In genomic region chr17:15830171-15830765, GRCm38 (mm10) we compare ENCODE assay signal across 9 mouse cellular contexts. TPM values are rescaled to one million over a fixed set of nuclear protein-coding genes. Genes with fewer than 3 reads are reported as not detected.
DNase-seq lines count a peak whose midpoint lies in the region; ATAC-seq lines count a peak whose summit lies in the region.
"Had no signal": no experiment of that assay in that cellular context is flagged by ENCODE, and none has a peak within 500 bp of the region (broad histone marks: within the 10 kb centered on the region; RNA-seq: fewer than 3 reads in every experiment).

No protein-coding gene starts in this region.

- no peak for ATAC-seq in embryonic facial prominence, embryonic 12.5 days (ENCODE audit: insufficient number of reproducible peaks, insufficient read depth, low FRiP score, low TSS enrichment)
- ATAC-seq in hindbrain, embryonic 11.5 days (ENCODE audit: low FRiP score), result no peak
- no peak for ATAC-seq in liver, embryonic 11.5 days (replicated peaks; ENCODE audit: low FRiP score)
- no peak for ATAC-seq in stomach, embryonic 14.5 days (ENCODE audit: insufficient number of reproducible peaks, insufficient read depth, low FRiP score, low read depth)
- ATAC-seq in CD4-positive, CD25-positive, alpha-beta regulatory T cell, adult 4 months, result no peak

- under 1% methylated on average over 28 of the region's 34 CpGs for WGBS in embryonic facial prominence, embryonic 12.5 days
- WGBS in hindbrain, embryonic 11.5 days, result under 1% methylated on average over 31 of the region's 34 CpGs
- 1% methylated on average over 34 of the region's 34 CpGs for WGBS in liver, embryonic 11.5 days
- WGBS in stomach, embryonic 14.5 days, result under 1% methylated on average over 34 of the region's 34 CpGs

- peak overlapping the region; percentile 84 for H3K27ac ChIP-seq in embryonic facial prominence, embryonic 12.5 days
- peak overlapping the region; percentile 96 for H3K27ac ChIP-seq in hindbrain, embryonic 11.5 days (ENCODE audit: low read depth, low read length)
- H3K27ac ChIP-seq in liver, embryonic 11.5 days (ENCODE audit: low read depth, low read length), result no peak overlapping the region
- H3K27ac ChIP-seq in stomach, embryonic 14.5 days (ENCODE audit: low read length), result peak overlapping the region; percentile 99

- no peaks in the 10 kb centered on the region for H3K27me3 ChIP-seq in embryonic facial prominence, embryonic 12.5 days
- no peaks in the 10 kb centered on the region for H3K27me3 ChIP-seq in hindbrain, embryonic 11.5 days (ENCODE audit: control insufficient read depth, insufficient read depth, low read length)
- peaks cover 60% of the 10 kb centered on the region for H3K27me3 ChIP-seq in liver, embryonic 11.5 days (replicated peaks; ENCODE audit: control insufficient read depth, insufficient read depth, low read length)
- no peaks in the 10 kb centered on the region for H3K27me3 ChIP-seq in stomach, embryonic 14.5 days (ENCODE audit: control insufficient read depth, insufficient read depth, low read length)

- no peaks in the 10 kb centered on the region for H3K9me3 ChIP-seq in embryonic facial prominence, embryonic 12.5 days
- no peaks in the 10 kb centered on the region for H3K9me3 ChIP-seq in hindbrain, embryonic 11.5 days (ENCODE audit: control insufficient read depth, low read length)
- H3K9me3 ChIP-seq in liver, embryonic 11.5 days (ENCODE audit: control insufficient read depth, low read length), result no peaks in the 10 kb centered on the region
- H3K9me3 ChIP-seq in stomach, embryonic 14.5 days (ENCODE audit: control insufficient read depth, low read depth, low read length), result no peaks in the 10 kb centered on the region

- no peaks in the 10 kb centered on the region for H3K36me3 ChIP-seq in embryonic facial prominence, embryonic 12.5 days
- no peaks in the 10 kb centered on the region for H3K36me3 ChIP-seq in hindbrain, embryonic 11.5 days (ENCODE audit: control insufficient read depth, insufficient read depth, low read length)
- no peaks in the 10 kb centered on the region for H3K36me3 ChIP-seq in liver, embryonic 11.5 days (ENCODE audit: control insufficient read depth, insufficient read depth, low read length)
- H3K36me3 ChIP-seq in stomach, embryonic 14.5 days (ENCODE audit: control insufficient read depth, insufficient read depth, low read length), result no peaks in the 10 kb centered on the region
- H3K36me3 ChIP-seq: G1E had no signal

- H3K9ac ChIP-seq in embryonic facial prominence, embryonic 12.5 days, result peak overlapping the region; percentile 74
- H3K9ac ChIP-seq in hindbrain, embryonic 11.5 days (ENCODE audit: low read depth, low read length), result peak overlapping the region; percentile 91
- peak overlapping the region; percentile 17; the same call in 1 of the 2 replicates for H3K9ac ChIP-seq in liver, embryonic 11.5 days (ENCODE audit: low read depth, low read length)
- peak overlapping the region; percentile 89 for H3K9ac ChIP-seq in stomach, embryonic 14.5 days (replicated peaks; ENCODE audit: low read depth, low read length)

- peaks cover 12% of the 10 kb centered on the region for H3K4me1 ChIP-seq in embryonic facial prominence, embryonic 12.5 days
- H3K4me1 ChIP-seq in hindbrain, embryonic 11.5 days (replicated peaks; ENCODE audit: control insufficient read depth, insufficient read depth, low read length), result 0 out of 2 replicates have a peak, but pooled peaks cover 3% of the 10 kb centered on the region
- H3K4me1 ChIP-seq in liver, embryonic 11.5 days (replicated peaks; ENCODE audit: control insufficient read depth, insufficient read depth, low read length), result no peaks in the 10 kb centered on the region; the same call in 1 of the 2 replicates
- peaks cover 11% of the 10 kb centered on the region; the same call in 1 of the 2 replicates for H3K4me1 ChIP-seq in stomach, embryonic 14.5 days (ENCODE audit: control insufficient read depth, insufficient read depth, low read length)

- peak overlapping the region; percentile 82 for H3K4me2 ChIP-seq in embryonic facial prominence, embryonic 12.5 days (replicated peaks)
- peak overlapping the region; percentile 74 for H3K4me2 ChIP-seq in hindbrain, embryonic 11.5 days (replicated peaks; ENCODE audit: low read depth, low read length)
- H3K4me2 ChIP-seq in liver, embryonic 11.5 days, result peak overlapping the region; percentile 77
- H3K4me2 ChIP-seq in stomach, embryonic 14.5 days (replicated peaks; ENCODE audit: low read depth, low read length), result peak overlapping the region; percentile 74

- peak; percentile 36 for DNase-seq in kidney, adult 18-20 months
- no peak for DNase-seq in kidney, adult 11 months
- no peak for DNase-seq in hindbrain, embryonic 11.5 days (ENCODE audit: low spot score)
- DNase-seq in liver, embryonic 11.5 days (ENCODE audit: low spot score), result no peak
- DNase-seq in frontal cortex, postnatal 25 days (ENCODE audit: low spot score in 2 of 2), result no peak

- peak overlapping the region; percentile 53 for H3K4me3 ChIP-seq in embryonic facial prominence, embryonic 12.5 days
- peak overlapping the region; percentile 64 for H3K4me3 ChIP-seq in hindbrain, embryonic 11.5 days (ENCODE audit: low read depth, low read length)
- peak overlapping the region; percentile 56 for H3K4me3 ChIP-seq in liver, embryonic 11.5 days (ENCODE audit: low read depth, low read length)
- peak overlapping the region; percentile 73 for H3K4me3 ChIP-seq in stomach, embryonic 14.5 days (ENCODE audit: low read depth, low read length)

RNA-seq across cellular contexts. Expression of gene Rgmb, which starts 0.6 kb away (rescaled TPM):
- 30.2 and 33.5 TPM in 2 replicates for polyA plus RNA-seq in embryonic facial prominence, embryonic 12.5 days (2016; fragmentation: Nextera tagmentation; extraction: Ambion mirVana)
- 102 and 107 TPM in 2 replicates for polyA plus RNA-seq in hindbrain, embryonic 11.5 days (2014; fragmentation: Nextera tagmentation; extraction: Ambion mirVana)
- polyA plus RNA-seq in liver, embryonic 11.5 days (2014; fragmentation: Nextera tagmentation; extraction: Ambion mirVana), result 3.6 and 5.1 TPM in 2 replicates
- 64.0 and 74.5 TPM in 2 replicates for polyA plus RNA-seq in stomach, embryonic 14.5 days (2014; fragmentation: Nextera tagmentation; extraction: Ambion mirVana)
- polyA plus RNA-seq in CD4-positive, CD25-positive, alpha-beta regulatory T cell, adult 4 months (2017; shearing (Covaris generic)), result under 1 TPM; 0.56 to 0.60 TPM
- polyA plus RNA-seq: G1E had no signal

Comparison
In these comparisons a context has a peak if more than half of its experiments do, and no peak if none do; other contexts are left out.
1. H3K9ac ChIP-seq: peak in every context shown above with its lines; median percentile 91 in hindbrain, embryonic 11.5 days; 89 in stomach, embryonic 14.5 days; 74 in embryonic facial prominence, embryonic 12.5 days; 17 in liver, embryonic 11.5 days.